Mouse (Mus musculus): ENCODE data around the gene Nrk.

DNA sequence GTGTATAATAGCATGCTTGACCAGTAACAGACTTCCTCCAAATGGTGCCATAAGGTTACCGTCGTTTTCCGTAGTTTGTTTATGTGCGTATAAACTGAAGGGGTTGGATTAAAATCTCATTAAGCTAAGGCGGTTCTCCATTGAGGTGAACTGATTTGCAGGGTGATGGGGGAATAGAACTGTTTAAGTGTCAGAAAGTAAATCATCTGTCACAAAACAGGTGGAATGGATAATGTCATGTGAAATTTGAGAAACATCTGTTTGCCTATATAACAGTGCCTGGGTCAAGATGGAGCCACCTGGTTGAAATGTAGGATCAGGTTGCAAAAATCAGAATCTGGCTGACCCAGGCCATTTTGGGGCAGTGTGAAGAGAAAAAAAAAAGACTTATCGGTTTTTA, 29.7 kb downstream of the Nrk start:
- TF ChIP-seq POLR2A (IDR thresholded peaks at IDR 0.05; ENCODE audit: insufficient read depth, low read length) = no peak
- no peak for TF ChIP-seq CTCF (IDR thresholded peaks at IDR 0.05; ENCODE audit: low read depth, low read length)

Data from ES-Bruce4 (cell line).